Mouse (Mus musculus): ENCODE measurements at regions not wholly inside any gene's neighbourhood (a gene's known extent, or its start where the extent isn't known, plus 50 kb on each side); places are given as distances from the start of the nearest gene placed in this dataset.

DNA sequence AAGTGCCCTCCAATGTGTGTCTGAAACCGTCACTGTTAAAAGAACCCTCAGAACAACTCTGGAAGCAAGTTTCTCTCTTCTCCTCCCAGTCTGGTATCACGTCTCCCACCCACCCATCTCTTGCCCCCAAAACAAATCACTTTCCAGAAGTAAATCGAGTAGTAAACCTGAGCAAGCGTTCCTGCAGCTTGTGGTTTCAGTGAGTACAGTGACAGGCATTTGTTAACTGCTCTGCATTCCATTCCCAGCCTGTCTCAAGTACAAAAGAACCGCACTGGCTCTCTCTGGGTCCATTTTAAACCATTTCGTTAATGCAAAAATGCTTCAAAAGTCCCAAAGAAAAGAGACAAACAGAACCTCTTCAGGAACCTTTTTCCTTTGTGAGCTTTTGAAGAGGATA, 77.1 kb downstream of the Aptx start:
- no peak overlapping the region for H3K27ac ChIP-seq (ENCODE audit: insufficient read depth, low read depth)
- no peak overlapping the region for H3K9ac ChIP-seq (ENCODE audit: insufficient read depth, low read depth)
- dilution Hi-C loops (cut with MboI; ENCODE audit: extremely low pct_ligation_motif_present, extremely low pct_unique_long_range_greater_than_20kb, low sequenced_read_pairs) (no loop called here), in situ Hi-C loops (cut with MboI; ENCODE audit: low pct_ligation_motif_present, low pct_unique_long_range_greater_than_20kb, low sequenced_read_pairs) (no loop called here)
- H3K9me3 ChIP-seq (replicated peaks; ENCODE audit: low read length) = no peaks in the 10 kb centered on the region
- TF ChIP-seq GABPA (IDR thresholded peaks at IDR 0.05; ENCODE audit: insufficient replicate concordance, low read depth, low read length) (no peak), USF1 (IDR thresholded peaks at IDR 0.05; ENCODE audit: low read depth, low read length) (no peak), E2F4 (IDR thresholded peaks at IDR 0.05; ENCODE audit: insufficient replicate concordance, low read depth, low read length) (no peak), MEF2A (IDR thresholded peaks at IDR 0.05; ENCODE audit: borderline replicate concordance, low read depth, low read length) (no peak), ZC3H11A (IDR thresholded peaks at IDR 0.05; ENCODE audit: low read depth, low read length) (no peak), EP300 (IDR thresholded peaks at IDR 0.05; ENCODE audit: low read length) (no peak), TBP (conservative IDR thresholded peaks at IDR 0.05; ENCODE audit: low read depth, low read length) (no peak), POLR2A (IDR thresholded peaks at IDR 0.05; ENCODE audit: low read depth, low read length) (no peak), JUND (conservative IDR thresholded peaks at IDR 0.05; ENCODE audit: low read depth, low read length) (no peak), MAZ (IDR thresholded peaks at IDR 0.05; ENCODE audit: low read depth, low read length) (no peak), CHD2 (IDR thresholded peaks at IDR 0.05; ENCODE audit: low read length) (no peak), SMC3 (IDR thresholded peaks at IDR 0.05; ENCODE audit: low read depth, low read length) (no peak), USF2 (conservative IDR thresholded peaks at IDR 0.05; ENCODE audit: low read depth, low read length) (no peak), SIN3A (IDR thresholded peaks at IDR 0.05; ENCODE audit: low read length) (no peak), ELF1 (IDR thresholded peaks at IDR 0.05; ENCODE audit: low read depth, low read length) (no peak)
- no peaks in the 10 kb centered on the region for H3K27me3 ChIP-seq (replicated peaks)
- no peaks in the 10 kb centered on the region for H3K79me2 ChIP-seq (replicated peaks; ENCODE audit: control insufficient read depth, extremely low read depth, insufficient read depth, poor library complexity, severe bottlenecking)
- no peak overlapping the region for H3K4me2 ChIP-seq (ENCODE audit: insufficient read depth, low read depth, poor library complexity, severe bottlenecking)
- no peaks in the 10 kb centered on the region for H3K4me1 ChIP-seq (ENCODE audit: control insufficient read depth in 1 of 2, insufficient read depth in 2 of 2)
- no peak overlapping the region for H3K4me3 ChIP-seq (replicated peaks in 1 of 3; ENCODE audit: low read depth in 2 of 3, low read length in 2 of 3, poor library complexity in 1 of 3)
- DNase-seq (ENCODE audit: extremely low read depth) = no peak
- H3K36me3 ChIP-seq (replicated peaks in 1 of 2; ENCODE audit: control insufficient read depth in 1 of 2, insufficient read depth in 1 of 2, low read length in 1 of 2) = no peaks in the 10 kb centered on the region
